3 mouse cellular contexts compared by ENCODE assay signal in genomic region chrX:170876616-170877015, GRCm38 (mm10).
ATAC-seq lines count a peak whose summit lies in the region.

No protein-coding gene starts in this region.

- peak; percentile 82 for ATAC-seq in CD4-positive, CD25-positive, alpha-beta regulatory T cell, adult 4 months
- peak; percentile 78 for ATAC-seq in activated CD4-positive, CD25-positive, alpha-beta regulatory T cell, adult 4 months
- peak; percentile 83 for ATAC-seq in inflammation-experienced regulatory T-cells, adult 6 months
